Mouse (Mus musculus): Measurements from ENCODE around the gene Ch25h.
A peak's percentile ranks its signal among the peaks of the same experiment; 100 is the strongest.

The Ch25h gene

GRCm38 (mm10) chr19:34474991-34475971, at the start of gene Ch25h:
Gene Ch25h (minus strand): TSS chr19:34475164.
- peak; percentile 42 for DNase-seq (ENCODE audit: low spot score)

GRCm38 (mm10) chr19:34524646-34525045, 49.7 kb upstream of the Ch25h start:
- no peak for DNase-seq (ENCODE audit: low spot score)

- no peak for DNase-seq (ENCODE audit: low spot score)
These were observed 48.3 kb upstream of the Ch25h start for GRCm38 (mm10) chr19:34523106-34523725.

DNA sequence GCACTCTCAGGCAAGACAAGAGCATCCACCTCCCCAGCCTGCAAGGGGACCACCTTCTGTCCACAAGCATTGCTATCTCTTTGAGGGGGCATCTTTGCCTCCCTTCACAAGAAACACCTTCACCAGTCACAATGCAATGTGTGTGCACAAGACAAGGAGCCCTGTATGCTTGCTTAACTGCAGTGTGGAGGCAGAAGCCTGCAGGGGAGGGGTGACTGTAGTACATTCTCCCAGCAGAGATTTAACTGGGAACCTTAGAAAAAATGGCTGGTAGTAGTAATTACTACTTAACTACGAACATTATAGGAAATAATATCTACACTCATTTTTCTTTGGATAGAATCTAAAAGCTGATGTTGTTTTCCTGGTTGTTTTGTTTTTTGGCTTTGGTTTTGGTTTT, 47.0 kb upstream of the Ch25h start:
- DNase-seq (ENCODE audit: low spot score), result no peak

GRCm38 (mm10) chr19:34521361-34521760, 46.4 kb upstream of the Ch25h start:
- no peak for DNase-seq (ENCODE audit: low spot score)

GRCm38 (mm10) chr19:34520051-34520450, 45.1 kb upstream of the Ch25h start:
- no peak for DNase-seq (ENCODE audit: low spot score)

DNA sequence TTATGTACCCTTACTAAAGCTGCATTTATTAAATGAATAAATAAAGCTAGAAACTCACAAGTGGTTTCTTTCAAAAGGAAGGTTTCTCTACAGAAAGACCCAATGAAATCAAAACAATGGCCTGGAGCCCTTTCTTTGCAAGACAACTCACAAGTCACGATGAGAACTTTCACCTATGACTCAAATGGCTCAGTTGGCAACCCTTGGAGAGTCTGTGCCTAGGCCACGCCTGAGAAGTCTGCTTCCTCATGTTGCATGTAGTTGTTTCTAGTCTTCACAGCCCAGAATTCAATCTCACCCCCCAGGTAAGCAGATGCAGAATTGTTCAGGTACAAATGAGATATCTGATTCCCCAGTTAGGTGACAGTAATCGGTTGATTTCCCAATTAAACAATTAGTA, 44.7 kb upstream of the Ch25h start:
- DNase-seq (ENCODE audit: low spot score), result no peak

- no peak for DNase-seq (ENCODE audit: low spot score)
These were observed 43.8 kb upstream of the Ch25h start for GRCm38 (mm10) chr19:34518786-34519185.

DNA sequence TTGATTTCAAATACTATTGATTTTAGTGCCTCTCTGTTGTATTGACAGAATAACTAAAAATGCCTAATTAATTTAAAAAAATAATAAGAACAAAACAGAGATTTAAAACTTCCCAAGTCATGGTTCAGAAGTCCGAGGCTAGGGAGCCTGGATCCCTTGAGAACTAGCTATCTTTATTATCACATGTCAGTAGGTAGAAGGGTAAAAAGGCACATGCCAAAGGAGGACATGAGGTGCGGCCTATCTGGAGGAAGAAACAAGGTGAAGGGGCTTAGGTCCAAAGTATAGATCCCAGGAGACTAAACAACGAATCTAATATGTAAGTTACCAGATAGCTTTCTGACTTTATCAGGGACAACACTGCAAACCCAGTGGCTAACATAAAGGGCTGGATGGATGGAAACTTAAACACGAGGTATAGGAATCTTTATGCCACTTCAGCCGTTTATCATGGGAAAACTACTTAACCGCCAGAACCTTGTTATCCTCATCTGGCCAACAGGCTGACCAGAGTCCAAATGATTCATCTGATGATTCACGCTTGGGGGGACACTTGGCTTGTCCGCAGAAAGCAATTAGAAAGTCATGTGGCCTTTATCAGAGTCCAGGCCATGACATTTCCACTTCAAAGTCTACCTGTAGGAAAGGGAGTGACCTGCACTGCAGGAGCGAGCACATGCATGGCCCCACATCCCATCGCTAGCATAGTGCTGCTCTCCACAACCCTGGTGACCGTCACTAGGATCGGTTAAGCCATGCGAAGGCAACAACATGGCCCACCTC, 43.0 kb upstream of the Ch25h start:
- DNase-seq (ENCODE audit: low spot score), result no peak

DNA sequence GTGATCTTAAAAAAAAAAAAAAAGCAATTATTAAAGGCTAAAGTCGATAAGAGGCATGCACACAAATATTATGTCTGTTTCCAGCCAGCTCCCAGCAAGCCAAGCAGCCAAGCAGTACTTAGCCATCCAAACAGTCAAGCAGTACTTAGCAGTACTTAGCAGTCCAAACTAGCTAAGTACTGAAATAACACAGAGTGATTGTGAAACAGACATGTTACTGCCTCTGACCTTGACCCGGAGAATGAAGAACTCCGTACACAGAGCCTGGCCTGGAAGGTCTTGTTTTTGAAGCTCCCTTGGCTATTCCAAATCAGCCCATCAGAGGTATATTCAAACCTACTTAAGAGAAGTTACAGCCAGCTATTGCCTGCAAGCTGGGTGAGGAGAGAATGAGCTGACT, 42.2 kb upstream of the Ch25h start:
- no peak for DNase-seq (ENCODE audit: low spot score)

DNA sequence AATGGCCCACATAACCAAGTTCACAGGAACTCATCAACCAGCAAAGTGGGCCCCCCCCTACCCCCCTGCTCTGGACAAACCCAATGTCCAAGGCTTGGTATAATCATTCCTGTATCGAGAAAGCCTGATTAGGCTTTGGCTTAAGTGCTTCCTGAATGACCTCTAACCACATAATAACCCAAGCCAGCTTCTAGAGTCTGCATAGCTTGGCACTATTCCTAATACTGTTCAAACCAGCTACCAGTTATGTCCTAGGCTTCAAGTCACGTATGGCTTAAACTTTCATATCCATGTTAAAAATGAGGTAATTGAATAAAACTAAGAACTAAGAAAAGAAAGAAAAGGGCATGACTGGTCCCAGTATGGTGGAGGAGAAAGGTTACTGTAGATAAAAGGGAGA, 41.4 kb upstream of the Ch25h start:
- DNase-seq (ENCODE audit: low spot score), result no peak

- no peak for DNase-seq (ENCODE audit: low spot score)
These were observed 40.7 kb upstream of the Ch25h start for GRCm38 (mm10) chr19:34515681-34516080.

- no peak for DNase-seq (ENCODE audit: low spot score)
These were observed 36.6 kb upstream of the Ch25h start for GRCm38 (mm10) chr19:34511528-34511927.

DNA sequence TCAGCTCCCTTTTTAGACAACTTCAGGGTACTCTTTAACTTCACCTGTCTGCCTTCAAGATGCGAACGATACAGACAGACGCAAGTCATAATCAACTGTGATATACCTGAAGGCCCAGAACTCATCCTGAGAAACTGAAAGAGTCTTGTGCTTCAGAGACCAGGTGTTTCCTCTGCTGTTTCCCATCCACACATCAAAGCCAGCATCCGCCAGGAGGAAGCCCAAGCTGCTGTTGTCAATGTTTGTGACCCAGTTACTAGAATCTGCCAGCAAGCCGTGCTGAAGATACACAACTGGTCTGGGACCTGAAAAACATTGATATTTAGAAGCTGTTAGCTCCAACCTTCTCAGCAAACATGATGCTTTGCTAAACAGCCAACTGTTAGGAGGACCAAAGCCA, 35.8 kb upstream of the Ch25h start:
- no peak for DNase-seq (ENCODE audit: low spot score)

DNA sequence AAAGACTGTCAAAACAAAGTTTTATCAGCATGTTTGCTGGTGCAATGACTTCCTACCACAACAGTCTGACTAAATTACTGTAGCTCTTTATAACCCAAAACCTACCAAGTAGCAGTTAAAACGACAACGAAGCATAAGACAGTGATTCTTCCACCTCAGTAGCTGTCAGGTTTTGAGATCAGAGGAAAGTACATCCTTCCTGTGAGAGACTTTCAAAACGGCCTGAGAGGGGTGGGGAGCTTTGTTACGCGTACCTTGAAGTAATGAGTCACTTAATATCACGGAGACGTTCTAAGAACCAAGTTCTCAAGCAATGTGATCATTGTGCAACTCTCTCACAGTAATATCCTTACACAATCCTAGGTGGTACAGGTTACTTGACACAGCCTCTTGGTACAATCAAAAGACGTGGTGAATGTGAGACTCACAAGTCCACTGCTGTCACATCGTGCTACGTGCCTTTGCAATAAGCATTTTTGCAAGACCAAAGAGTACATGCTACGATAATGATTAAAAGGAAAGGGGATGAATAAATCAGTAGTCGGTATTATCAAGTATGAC, 30.3 kb upstream of the Ch25h start:
- no peak for DNase-seq (ENCODE audit: low spot score)

- peak; percentile 56 for DNase-seq (ENCODE audit: low spot score)
These were observed 25.8 kb upstream of the Ch25h start for GRCm38 (mm10) chr19:34500763-34501162.

DNA sequence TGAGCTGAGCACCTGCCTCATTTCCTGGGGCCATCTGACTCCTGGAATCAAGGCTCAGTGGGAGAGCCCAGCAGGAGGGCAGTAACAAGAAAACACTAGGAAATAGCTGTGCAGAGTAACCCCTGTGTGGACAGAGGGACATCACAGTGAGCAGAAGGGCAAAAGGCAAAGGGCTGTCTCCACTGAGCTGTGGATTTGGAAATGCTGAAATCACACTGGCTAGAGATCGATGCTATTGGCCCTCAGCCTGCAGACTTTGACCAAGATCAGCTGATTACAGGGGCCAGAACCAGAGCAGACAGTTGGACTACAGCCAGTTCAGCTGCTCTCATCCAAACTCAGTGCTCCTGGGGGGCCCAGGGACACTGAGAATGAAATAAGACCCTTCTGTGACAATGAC, 21.4 kb upstream of the Ch25h start:
- no peak for DNase-seq (ENCODE audit: low spot score)

DNA sequence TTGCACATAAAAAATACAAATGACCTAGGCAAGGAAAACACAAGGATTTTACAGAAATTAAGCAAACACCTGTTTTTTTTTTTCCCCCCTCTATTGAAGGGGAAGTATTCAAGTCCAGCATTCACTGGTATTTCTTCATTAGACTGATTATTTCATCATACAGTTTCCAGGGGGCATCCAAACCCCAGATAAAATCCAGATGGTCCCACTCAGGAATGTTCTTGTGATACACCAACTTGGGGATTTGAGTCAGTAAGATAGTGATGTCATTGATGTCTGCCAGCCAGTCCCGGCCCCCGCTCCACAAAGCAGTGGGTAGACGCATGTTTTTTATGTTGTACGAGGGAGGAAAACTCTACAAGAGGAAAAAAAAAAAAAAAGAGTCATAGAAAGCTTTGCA, 18.9 kb upstream of the Ch25h start:
- DNase-seq (ENCODE audit: low spot score), result no peak

GRCm38 (mm10) chr19:34483547-34483946, 8.6 kb upstream of the Ch25h start:
- DNase-seq (ENCODE audit: low spot score), result peak; percentile 51

DNA sequence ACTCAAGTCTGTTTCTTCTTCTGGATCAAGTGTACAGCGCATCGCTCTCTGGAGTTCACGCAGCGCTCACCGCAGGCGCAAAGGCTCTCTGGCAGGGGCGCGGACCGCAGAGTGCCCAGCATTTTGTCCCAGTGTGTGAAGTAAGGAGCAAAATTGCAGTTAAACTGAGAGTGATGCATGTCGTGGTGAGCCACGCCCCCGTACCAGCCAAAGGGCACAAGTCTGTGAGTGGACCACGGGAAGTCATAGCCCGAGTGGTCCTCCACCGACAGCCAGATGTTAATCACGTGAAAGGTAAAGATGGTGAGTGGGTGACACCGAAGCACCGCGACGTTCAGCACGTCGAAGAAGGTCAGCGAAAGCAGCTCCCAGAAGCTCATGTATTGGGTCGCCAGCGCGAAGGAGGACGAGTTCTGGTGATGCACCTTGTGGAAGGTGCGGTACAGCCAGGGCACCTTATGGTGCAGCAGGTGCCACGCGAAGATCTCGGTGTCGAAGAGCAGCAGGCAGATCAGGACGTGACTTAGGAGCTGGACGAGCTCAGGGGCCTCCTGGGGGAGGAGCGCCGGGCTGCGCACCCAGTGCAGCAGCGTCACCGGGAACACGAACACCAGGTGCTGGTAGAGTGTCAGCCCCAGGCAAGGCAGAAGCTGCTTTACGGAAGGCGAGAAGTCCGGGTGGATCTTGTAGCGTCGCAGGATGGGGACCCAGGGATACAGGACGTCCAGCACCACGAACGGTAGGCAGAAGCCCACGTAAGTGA, 555 bp downstream of the Ch25h start:
- DNase-seq (ENCODE audit: low spot score), result peak; percentile 15

DNA sequence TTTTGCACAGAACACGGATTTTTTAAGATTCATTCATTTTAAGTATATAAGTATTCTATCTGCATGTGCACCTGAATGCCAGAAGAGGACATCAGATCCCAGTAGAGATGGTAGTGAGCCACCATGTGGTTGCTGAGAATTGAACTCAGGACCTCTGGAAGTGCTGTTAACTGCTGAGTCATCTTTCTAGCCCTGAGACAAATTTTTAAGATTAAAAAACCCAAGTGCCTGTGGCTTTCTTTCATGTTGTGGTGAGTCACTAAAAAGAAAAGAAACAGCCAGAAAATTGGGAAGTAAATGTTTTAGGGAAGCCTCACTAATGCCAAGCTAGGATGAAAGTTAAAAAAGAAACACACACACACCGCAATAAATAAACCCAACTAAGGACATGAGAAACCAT, 3.3 kb downstream of the Ch25h start:
- no peak for DNase-seq (ENCODE audit: low spot score)

- DNase-seq (ENCODE audit: low spot score), result no peak
These were observed 6.2 kb downstream of the Ch25h start for GRCm38 (mm10) chr19:34468794-34469193.
